In the genomic region with DNA sequence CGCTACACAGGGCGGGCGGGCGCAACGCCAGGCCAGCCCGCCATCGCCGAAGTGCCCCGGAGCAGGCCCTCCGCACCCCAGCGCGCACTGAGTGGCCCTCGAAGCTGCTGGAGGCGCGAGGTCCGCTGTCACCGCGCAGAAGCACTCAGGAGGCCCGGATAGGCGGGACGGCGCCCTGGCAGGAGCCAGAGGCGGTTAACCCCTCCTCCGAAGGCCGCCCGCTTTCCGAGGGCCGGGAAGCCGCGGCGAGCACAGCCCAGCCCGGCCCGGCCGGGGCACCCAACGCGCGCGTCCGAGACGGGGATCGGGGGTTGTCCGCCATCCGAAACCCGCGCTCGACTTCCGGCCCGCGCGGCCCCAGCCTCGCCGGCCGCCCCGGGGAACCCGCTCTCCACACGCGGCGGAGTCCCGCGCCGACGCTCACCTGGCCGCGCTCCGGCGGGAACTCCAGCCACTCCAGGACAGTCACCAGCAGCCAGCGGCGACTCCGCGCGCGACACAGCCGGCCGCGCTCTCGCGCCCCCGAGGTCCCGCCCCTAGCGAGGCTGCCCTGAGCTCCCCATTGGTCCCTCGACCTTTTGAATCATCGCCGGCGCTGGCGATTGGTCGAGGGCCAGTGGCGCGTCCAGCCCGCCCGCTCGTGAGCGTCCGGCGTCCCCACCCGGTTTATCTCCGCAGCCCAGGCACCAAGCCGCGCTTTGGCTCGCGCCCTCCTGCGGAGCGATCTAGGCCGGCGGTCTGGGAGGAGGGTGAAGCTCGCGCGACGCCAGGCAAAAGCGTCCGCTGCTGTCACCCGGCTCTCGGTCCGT, we compare ENCODE assay signal across 8 mouse cellular contexts. TPM values are rescaled to one million over a fixed set of nuclear protein-coding genes. Genes with fewer than 3 reads are reported as not detected.
DNase-seq lines count a peak whose midpoint lies in the region; ATAC-seq and TF ChIP-seq lines count a peak whose summit lies in the region.

No protein-coding gene starts in this region.

- H3K9me3 ChIP-seq in erythroblast, embryonic 14.5 days (ENCODE audit: control insufficient read depth, low read length) = no peaks in the 10 kb centered on the region
- H3K9me3 ChIP-seq in heart, embryonic 12.5 days (replicated peaks) = no peaks in the 10 kb centered on the region
- H3K9me3 ChIP-seq in kidney, embryonic 16.5 days (ENCODE audit: low read length) = no peaks in the 10 kb centered on the region

- H3K27me3 ChIP-seq in erythroblast, embryonic 14.5 days (ENCODE audit: control insufficient read depth) = peaks cover 14% of the 10 kb centered on the region
- H3K27me3 ChIP-seq in heart, embryonic 12.5 days (replicated peaks) = 0 out of 2 replicates have a peak, but pooled peaks cover 11% of the 10 kb centered on the region
- H3K27me3 ChIP-seq in kidney, embryonic 16.5 days (ENCODE audit: insufficient read depth, low read length) = no peaks in the 10 kb centered on the region
- no peaks in the 10 kb centered on the region for H3K27me3 ChIP-seq in liver, adult 2 months (ENCODE audit: control insufficient read depth, insufficient read depth, low read length)

- peaks cover 60% of the 10 kb centered on the region for H3K4me1 ChIP-seq in erythroblast, embryonic 14.5 days (ENCODE audit: control insufficient read depth)
- H3K4me1 ChIP-seq in heart, embryonic 12.5 days (replicated peaks) = peaks cover 20% of the 10 kb centered on the region
- peaks cover 26% of the 10 kb centered on the region for H3K4me1 ChIP-seq in kidney, embryonic 16.5 days (ENCODE audit: insufficient read depth, low read length)
- H3K4me1 ChIP-seq in liver, adult 2 months (ENCODE audit: control insufficient read depth, insufficient read depth, low read length) = peaks cover 8% of the 10 kb centered on the region; the same call in 1 of the 2 replicates

- peaks cover 45% of the 10 kb centered on the region for H3K36me3 ChIP-seq in erythroblast, embryonic 14.5 days (ENCODE audit: control insufficient read depth)
- peaks cover 8% of the 10 kb centered on the region for H3K36me3 ChIP-seq in heart, embryonic 12.5 days
- H3K36me3 ChIP-seq in kidney, embryonic 16.5 days (ENCODE audit: insufficient read depth, low read length) = 0 out of 2 replicates have a peak, but pooled peaks cover 6% of the 10 kb centered on the region
- H3K36me3 ChIP-seq in liver, adult 2 months (ENCODE audit: control insufficient read depth, insufficient read depth, low read length) = 0 out of 2 replicates have a peak, but pooled peaks cover 2% of the 10 kb centered on the region

- WGBS in heart, embryonic 12.5 days = under 1% methylated on average over 106 of the region's 113 CpGs
- under 1% methylated on average over 99 of the region's 113 CpGs for WGBS in kidney, embryonic 16.5 days
- WGBS in liver, adult 2 months = under 1% methylated on average over 112 of the region's 113 CpGs

- TF ChIP-seq POLR2A in liver, adult 2 months (IDR thresholded peaks at IDR 0.05; ENCODE audit: extremely low read depth, insufficient read depth, low read length) = peak; percentile 61

- peak; percentile 11; the same call in 1 of the 2 replicates for TF ChIP-seq CTCF in liver, adult 2 months (IDR thresholded peaks at IDR 0.05; ENCODE audit: low read depth, low read length)

- H3K4me2 ChIP-seq in heart, embryonic 12.5 days = peak overlapping the region; percentile 82
- H3K4me2 ChIP-seq in kidney, embryonic 16.5 days (replicated peaks; ENCODE audit: low read depth, low read length) = peak overlapping the region; percentile 90

- peak overlapping the region; percentile 92 for H3K27ac ChIP-seq in heart, embryonic 12.5 days (ENCODE audit: poor library complexity, severe bottlenecking)
- H3K27ac ChIP-seq in kidney, embryonic 16.5 days (ENCODE audit: low read length) = peak overlapping the region; percentile 98
- peak overlapping the region; percentile 83 for H3K27ac ChIP-seq in liver, adult 2 months (replicated peaks; ENCODE audit: insufficient read depth, low read depth, low read length)

- peak; percentile 99 for ATAC-seq in heart, embryonic 12.5 days (ENCODE audit: insufficient number of reproducible peaks, low FRiP score)
- ATAC-seq in kidney, embryonic 16.5 days (ENCODE audit: low FRiP score, low TSS enrichment) = peak; percentile 99
- peak; percentile 87 for ATAC-seq in monocyte, adult 5-6 weeks (replicated peaks; ENCODE audit: insufficient number of reproducible peaks, low FRiP score, low TSS enrichment, poor library complexity, severe bottlenecking)

- H3K79me2 ChIP-seq in liver, adult 2 months (ENCODE audit: control insufficient read depth, insufficient read depth, low read length) = peaks cover 8% of the 10 kb centered on the region

- peak overlapping the region; percentile 91 for H3K9ac ChIP-seq in heart, embryonic 12.5 days
- peak overlapping the region; percentile 95 for H3K9ac ChIP-seq in kidney, embryonic 16.5 days (replicated peaks; ENCODE audit: low read length)
- peak overlapping the region; percentile 85 for H3K9ac ChIP-seq in liver, adult 2 months (ENCODE audit: low read depth, low read length)

- H3K4me3 ChIP-seq in erythroblast, embryonic 14.5 days (replicated peaks) = peak overlapping the region; percentile 79
- peak overlapping the region; percentile 77 for H3K4me3 ChIP-seq in heart, embryonic 12.5 days
- H3K4me3 ChIP-seq in kidney, embryonic 16.5 days (ENCODE audit: low read length) = peak overlapping the region; percentile 64
- H3K4me3 ChIP-seq in liver, adult 2 months (ENCODE audit: insufficient read depth, low read depth, low read length) = peak overlapping the region; percentile 73

- peak; percentile 94 for DNase-seq in CD4-positive, CD25-positive, alpha-beta regulatory T cell, adult 2 months (ENCODE audit: low read depth, low spot score)
- peak; percentile 88 for DNase-seq in brain, embryonic 18.5 days (ENCODE audit: low read depth, low spot score)
- peak; percentile 84 for DNase-seq in liver, adult 2 months (ENCODE audit: extremely low read depth, low read depth, low spot score)
- DNase-seq in spleen, postnatal 36 days (ENCODE audit: low spot score in 2 of 2) = peak; percentile 97 to 98

RNA-seq across cellular contexts. Expression of a gene that starts 0.8 kb away (rescaled TPM):
- 26.2 and 32.2 TPM in 2 replicates for polyA plus RNA-seq in erythroblast, embryonic 14.5 days (2012)
- polyA plus RNA-seq in heart, embryonic 12.5 days (2016; fragmentation: Nextera tagmentation; extraction: Ambion mirVana) = 100 and 105 TPM in 2 replicates
- 107 TPM in 2 replicates for polyA plus RNA-seq in kidney, embryonic 16.5 days (2015; fragmentation: Nextera tagmentation; extraction: Ambion mirVana)
- 9.5 and 12.1 TPM in 2 replicates for total RNA-seq in liver, adult 2 months (2014; rRNA removed)
- polyA plus RNA-seq in liver, adult 2 months (2012; rRNA removed) = 5.2 and 7.3 TPM in 2 replicates
- 183 to 196 TPM (median 191 TPM) in 3 replicates for total RNA-seq in monocyte, adult 5-6 weeks (2017)

Comparison
In these comparisons a context has a peak if more than half of its experiments do, and no peak if none do; other contexts are left out.
1. Peak in every context shown above with its lines: DNase-seq, ATAC-seq, H3K4me3 ChIP-seq and H3K27ac ChIP-seq.